Mouse (Mus musculus): ENCODE measurements around the gene Apol6.
A peak's percentile ranks its signal among the peaks of the same experiment; 100 is the strongest.

Apol6 gene

DNA sequence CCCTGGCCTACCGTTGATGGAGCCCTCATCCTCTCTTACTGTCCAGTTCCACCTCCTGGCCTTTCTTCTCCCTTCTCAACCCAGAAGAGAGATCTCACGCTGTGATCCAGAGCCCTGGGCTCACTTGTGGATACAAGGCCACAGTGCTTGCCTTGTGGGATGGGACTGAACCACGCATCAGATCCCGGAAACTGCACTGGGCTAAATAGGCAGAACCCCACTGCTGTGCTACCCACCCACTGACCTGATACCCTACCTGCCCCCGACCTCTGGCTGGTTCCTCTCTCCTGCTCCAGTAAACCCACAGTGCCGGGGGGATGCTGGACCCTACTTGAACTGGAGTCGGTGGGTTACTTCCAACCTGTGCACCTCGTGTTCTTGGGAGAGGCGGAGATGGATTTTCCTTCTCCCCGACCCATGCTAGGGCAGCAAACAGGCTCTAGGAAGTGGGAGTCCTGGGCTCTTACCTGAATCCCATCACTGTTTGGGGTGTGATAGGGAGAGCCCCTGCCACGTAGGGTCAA is 26.3 kb downstream of the Apol6 start:
- DNase-seq (ENCODE audit: low spot score) = no peak

- peak; percentile 27 for DNase-seq (ENCODE audit: low spot score)
Observed at GRCm38 (mm10) chr15:77071501-77071900, 27.0 kb downstream of the Apol6 start.

DNA sequence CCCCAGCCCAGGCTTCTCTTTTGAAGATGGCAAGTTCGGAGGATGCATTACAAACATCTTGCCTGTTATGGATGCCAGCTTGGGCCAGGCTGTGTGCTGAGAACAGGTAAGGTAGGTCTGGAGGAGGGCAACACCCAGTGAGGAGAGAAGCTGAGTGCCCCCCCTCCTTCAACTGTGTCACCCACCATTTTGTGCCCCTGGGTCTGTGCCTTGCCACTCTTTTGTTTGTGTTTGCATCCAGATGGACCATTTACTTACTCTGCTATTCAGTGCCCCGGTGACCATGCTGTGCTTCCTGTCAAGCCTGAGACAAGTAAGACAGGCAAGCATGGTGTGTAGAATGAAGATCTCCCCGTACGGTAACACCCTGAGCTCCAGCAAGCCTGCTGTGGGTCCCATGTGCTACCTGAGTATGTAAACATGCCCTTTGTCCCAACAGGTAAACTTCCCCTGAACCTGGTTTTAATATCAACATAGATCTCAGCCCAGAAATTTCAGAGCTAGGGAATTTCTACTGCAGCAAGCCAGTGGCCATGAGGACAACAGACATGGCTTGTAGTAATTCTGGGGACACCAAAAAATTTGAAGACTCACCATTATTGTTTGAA is 28.1 kb downstream of the Apol6 start:
- no peak for DNase-seq (ENCODE audit: low spot score)

GRCm38 (mm10) chr15:77076523-77076922 is 32.0 kb downstream of the Apol6 start:
- no peak for DNase-seq (ENCODE audit: low spot score)

DNA sequence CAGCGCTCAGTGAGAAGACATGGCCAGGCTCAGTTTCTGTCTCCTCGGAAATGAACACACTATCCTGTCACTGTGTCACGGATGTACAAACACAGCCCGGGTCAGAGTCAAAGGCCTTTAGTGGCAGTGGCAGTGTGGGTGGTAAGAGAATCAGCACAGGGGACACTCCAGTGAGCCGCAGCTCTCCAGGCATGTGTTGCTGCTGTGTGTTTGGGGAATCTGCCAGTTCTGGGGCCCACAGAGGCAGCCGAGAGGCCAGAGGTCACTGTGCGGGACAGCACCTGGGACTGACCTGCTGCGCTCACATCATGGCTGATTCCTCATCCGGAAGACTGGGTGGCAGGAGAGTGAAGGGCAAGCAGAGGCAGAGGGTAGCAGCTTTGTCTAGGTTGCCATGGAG is 33.4 kb downstream of the Apol6 start:
- DNase-seq (ENCODE audit: low spot score) = no peak

GRCm38 (mm10) chr15:77078786-77079185 is 34.3 kb downstream of the Apol6 start:
- DNase-seq (ENCODE audit: low spot score) = no peak

GRCm38 (mm10) chr15:77079256-77079822 is 34.8 kb downstream of the Apol6 start:
- no peak for DNase-seq (ENCODE audit: low spot score)

DNA sequence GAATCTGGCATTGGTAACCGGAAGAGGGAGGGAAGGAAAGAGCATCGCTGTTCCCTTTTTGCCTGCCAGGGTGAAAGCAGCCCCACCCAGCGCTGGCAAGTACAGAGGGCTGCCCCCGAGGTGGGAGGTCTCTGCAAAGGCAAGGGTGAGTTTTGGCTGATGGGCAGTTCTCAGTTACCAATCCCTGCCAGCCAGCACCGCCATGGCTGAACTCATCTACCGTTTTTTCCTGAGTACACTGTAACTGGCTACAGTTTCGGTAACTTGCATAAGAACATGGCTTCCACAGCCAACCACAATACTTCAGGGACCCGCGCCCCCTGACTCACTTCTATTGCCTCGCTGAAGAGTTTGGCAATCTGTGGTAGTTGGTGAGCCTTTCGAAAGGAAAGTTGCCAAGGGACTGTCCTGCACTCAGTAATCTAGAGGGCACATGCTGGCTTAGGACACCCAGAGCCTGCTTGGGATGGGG is 35.4 kb downstream of the Apol6 start:
- peak; percentile 35 for DNase-seq (ENCODE audit: low spot score)

DNA sequence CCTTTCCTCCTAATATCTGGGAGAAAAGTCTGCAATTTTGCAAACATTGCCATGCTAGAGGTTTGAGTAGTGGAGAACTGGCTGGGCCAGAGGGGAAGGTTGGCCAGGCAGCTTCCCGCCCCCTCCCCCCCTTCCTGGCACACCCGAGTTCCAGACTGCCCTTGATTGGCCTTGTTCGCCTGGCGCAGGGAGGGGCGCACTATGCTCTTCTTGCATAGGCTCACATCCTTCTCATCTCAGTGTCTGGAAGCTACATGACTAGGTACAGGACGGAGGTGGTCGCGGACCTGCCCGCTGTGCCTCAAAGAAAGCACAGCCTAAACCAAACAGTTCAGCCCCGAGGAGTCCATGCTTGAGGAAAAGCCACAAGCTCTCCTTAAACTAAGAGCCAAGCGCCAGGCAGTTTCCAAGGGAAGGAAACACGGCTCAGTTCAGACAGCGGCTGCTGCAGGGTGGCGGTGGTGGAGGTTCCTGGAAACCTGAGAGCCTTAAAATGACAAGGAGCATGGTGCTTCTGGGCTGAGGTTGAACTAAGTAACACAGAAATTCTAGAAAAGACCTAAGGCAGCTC is 36.2 kb downstream of the Apol6 start:
- DNase-seq (ENCODE audit: low spot score) = no peak

- no peak for DNase-seq (ENCODE audit: low spot score)
Observed at GRCm38 (mm10) chr15:77081454-77081853, 36.9 kb downstream of the Apol6 start.

- no peak for DNase-seq (ENCODE audit: low spot score)
Observed at GRCm38 (mm10) chr15:77085818-77086217, 41.3 kb downstream of the Apol6 start.

GRCm38 (mm10) chr15:77086488-77086887 is 42.0 kb downstream of the Apol6 start:
- DNase-seq (ENCODE audit: low spot score) = no peak

DNA sequence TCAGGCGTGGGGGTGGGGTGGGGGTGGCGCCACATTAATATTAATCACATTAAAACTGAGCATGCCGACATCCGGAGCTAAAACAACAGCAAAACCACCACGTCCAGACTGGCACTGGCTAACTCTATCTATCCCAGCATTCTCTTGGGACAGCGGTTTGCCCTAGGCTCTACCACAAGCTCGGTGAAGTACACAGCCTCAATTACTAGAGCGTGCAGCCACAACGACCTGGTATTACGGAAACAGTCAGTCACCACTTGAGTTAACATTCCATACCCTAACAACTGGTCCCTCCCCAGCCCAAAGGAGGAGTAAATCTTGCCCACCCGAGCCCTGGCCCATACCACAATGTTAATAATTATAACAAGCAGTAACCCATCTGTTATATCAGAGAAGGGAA is 44.7 kb downstream of the Apol6 start:
- no peak for DNase-seq (ENCODE audit: low spot score)

- DNase-seq (ENCODE audit: low spot score) = no peak
Observed at GRCm38 (mm10) chr15:77090531-77090930, 46.0 kb downstream of the Apol6 start.

DNA sequence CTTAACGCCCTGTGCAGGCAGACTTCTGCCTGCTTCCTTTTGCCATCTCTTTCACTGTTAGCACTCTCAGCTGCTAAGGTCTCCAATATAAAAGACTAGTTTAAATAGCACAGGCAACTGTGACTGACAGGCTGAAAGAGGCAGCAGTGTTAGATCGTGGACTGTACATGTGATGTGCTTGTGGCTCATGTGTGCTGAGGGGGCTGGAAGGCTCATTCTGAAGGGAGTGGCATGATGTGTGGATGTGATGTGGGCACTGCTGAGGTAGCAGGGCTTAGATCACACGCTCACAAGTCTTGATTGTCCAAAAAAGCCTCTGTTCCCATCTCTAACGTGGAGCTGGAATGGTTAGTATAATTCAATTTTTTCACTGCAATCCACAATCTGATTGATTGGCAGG is 46.9 kb downstream of the Apol6 start:
- DNase-seq (ENCODE audit: low spot score) = no peak

DNA sequence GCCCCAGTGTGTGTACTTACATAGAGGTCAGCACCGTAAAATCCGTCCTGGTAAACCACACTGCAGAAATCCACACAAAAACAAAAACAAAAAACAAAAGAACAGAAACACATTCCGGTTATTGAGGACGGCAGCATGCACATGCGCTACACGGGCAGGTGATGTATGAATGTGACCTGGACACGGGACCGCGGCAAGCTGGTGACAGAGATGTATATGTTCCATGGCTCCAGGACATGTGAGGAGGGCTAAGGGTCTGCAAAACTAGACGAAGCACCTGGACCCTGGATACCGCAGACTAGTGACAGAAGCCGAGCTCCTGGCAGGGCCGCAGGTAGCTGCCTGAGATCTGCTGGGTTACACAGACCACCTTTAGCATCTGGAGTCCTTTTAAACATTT is 49.9 kb downstream of the Apol6 start:
- DNase-seq (ENCODE audit: low spot score) = no peak

DNA sequence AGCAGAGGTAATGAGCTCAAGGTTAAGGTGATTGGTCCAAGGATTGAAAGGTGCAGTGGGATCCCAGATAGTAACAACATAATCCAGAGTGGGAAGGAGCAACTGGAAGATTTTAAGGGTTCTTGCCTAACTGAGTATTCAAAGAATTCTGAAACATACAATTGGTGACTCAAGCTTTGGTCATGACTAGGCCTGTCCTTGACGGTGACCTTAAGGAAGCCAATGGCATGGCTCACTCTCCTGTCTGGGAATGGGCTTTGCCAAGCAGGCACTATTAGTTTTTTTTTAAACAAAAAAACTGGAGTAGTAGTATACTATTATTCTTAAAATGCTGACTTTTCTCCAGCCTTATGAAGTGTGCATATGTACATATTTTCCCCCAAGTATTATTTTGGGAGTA is 50.7 kb downstream of the Apol6 start:
- DNase-seq (ENCODE audit: low spot score) = no peak

DNA sequence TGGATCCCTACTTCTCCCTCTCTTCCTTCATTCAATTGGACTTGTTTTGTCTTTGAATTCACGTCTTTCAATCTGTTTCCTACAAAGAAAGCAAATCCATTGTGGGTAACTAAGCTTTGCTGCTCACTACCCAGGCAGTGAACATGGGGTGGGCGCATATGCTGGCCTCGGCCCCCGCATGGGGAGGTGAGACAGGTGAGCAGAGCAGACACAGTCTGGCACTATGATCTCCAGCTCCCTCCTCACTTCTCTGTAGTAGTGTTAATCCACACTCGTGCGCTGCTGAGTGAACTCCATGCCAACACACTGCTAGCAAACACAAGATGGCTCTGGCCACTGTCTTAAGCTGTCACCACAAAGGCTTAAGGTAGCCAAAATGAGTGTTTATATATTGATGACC is 52.8 kb downstream of the Apol6 start:
- DNase-seq (ENCODE audit: low spot score) = no peak

GRCm38 (mm10) chr15:77099756-77100155 is 55.2 kb downstream of the Apol6 start:
- no peak for DNase-seq (ENCODE audit: low spot score)

DNA sequence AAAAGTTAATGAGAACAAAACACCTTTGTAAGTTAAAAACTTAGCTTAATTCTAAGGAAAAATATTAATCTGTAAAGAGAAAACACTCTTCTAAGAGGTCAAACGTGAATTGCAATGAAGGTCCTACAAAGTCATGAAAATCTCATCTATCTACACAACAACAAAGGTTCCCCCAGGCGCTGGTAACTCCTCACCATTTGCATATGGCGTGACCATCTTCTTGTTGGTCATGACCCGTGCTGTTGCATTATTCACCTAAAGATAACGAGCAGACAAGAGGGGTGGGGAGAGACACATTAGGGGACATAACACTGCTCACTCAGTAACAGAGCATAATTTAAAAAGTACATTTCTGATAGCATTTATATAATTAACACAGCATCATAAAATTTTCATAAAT is 58.2 kb downstream of the Apol6 start:
- no peak for DNase-seq (ENCODE audit: low spot score)

- DNase-seq (ENCODE audit: low spot score) = no peak
Observed at GRCm38 (mm10) chr15:77104349-77105158, 60.0 kb downstream of the Apol6 start.

GRCm38 (mm10) chr15:77105273-77105672 is 60.7 kb downstream of the Apol6 start:
- no peak for DNase-seq (ENCODE audit: low spot score)
